Mouse (Mus musculus) limb, embryonic 12.5 days (tissue): ENCODE results near the gene Eef1akmt3. TPM values are rescaled to one million over a fixed set of nuclear protein-coding genes. Genes with fewer than 3 reads are reported as not detected.

Experiments used
- ATAC-seq: fragments of 200-750 bp; cut with Nextera tagmentation; 2 replicates; pipeline ENCODE4 v1.8.0; 2017; ENCODE audit warnings: low read depth, moderate TSS enrichment; ENCODE audit not compliant: insufficient number of reproducible peaks, insufficient read depth, low FRiP score, low TSS enrichment
- H3K27ac ChIP-seq: fragments of 300-500 bp; sonication (generic); 2 replicates; pipeline ENCODE4 v1.5.1; 2016; ENCODE audit warnings: mild to moderate bottlenecking, moderate library complexity
- H3K27me3 ChIP-seq: fragments of 300-500 bp; sonication (generic); 2 replicates; pipeline ENCODE4 v1.6.1; 2016; ENCODE audit warnings: mild to moderate bottlenecking, moderate library complexity
- H3K36me3 ChIP-seq: fragments of 300-500 bp; sonication (generic); 2 replicates; pipeline ENCODE4 v1.6.1; 2016; ENCODE audit warnings: mild to moderate bottlenecking, moderate library complexity
- H3K4me1 ChIP-seq: fragments of 300-500 bp; sonication (generic); replicated peaks from 2 replicates; pipeline ENCODE4 v1.6.1; 2016
- H3K4me2 ChIP-seq: fragments of 300-500 bp; sonication (generic); 2 replicates; pipeline ENCODE4 v1.6.1; 2016; ENCODE audit warnings: mild to moderate bottlenecking, moderate library complexity
- H3K4me3 ChIP-seq: fragments of 300-500 bp; sonication (generic); replicated peaks from 2 replicates; pipeline ENCODE4 v1.5.1; 2016; ENCODE audit warnings: mild to moderate bottlenecking
- H3K9ac ChIP-seq: fragments of 300-500 bp; sonication (generic); replicated peaks from 2 replicates; pipeline ENCODE4 v1.6.1; 2016; ENCODE audit warnings: mild to moderate bottlenecking, moderate library complexity
- H3K9me3 ChIP-seq: fragments of 300-500 bp; sonication (generic); 2 replicates; pipeline ENCODE4 v1.6.1; 2016; ENCODE audit warnings: mild to moderate bottlenecking, moderate library complexity
- WGBS: fragments of 180-500 bp; shearing (Covaris S2); methylation state at CpG from one replicate; pipeline ENCODE4 v1.1.7; 2016; 5-methylcytosine and 5-hydroxymethylcytosine counted together
- polyA plus RNA-seq: library from polyadenylated mRNA; unstranded; fragments of >200 nt; fragmentation: Nextera tagmentation; extraction: Ambion mirVana; gene quantifications from 2 replicates; pipeline ENCODE4 v1.2.1, GENCODE M21; 2016

The Eef1akmt3 gene
- polyA plus RNA-seq, 1 experiment from 2014 or later: 0.50 TPM

DNA sequence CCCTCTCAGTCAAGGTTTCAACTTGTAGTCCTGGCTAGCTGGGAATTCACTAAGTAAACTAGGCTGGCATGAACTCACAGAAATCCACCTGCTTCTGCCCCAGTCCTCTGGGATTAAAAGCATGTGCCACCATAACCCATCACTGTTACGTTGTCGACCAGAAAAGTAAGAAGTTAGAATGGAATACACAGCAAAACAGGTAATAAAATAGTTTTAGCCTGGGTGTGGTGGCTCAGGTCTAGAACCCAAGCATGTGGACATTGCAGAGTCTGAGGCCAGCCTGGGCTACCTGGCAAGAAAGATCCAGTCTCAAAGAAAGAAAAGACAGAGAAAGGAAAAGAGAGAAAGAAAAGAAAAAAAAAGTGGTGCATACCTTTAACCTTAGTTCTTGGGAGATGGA, 20.2 kb upstream of the Eef1akmt3 start:
- peaks cover 30% of the 10 kb centered on the region for H3K36me3 ChIP-seq
- H3K9ac ChIP-seq: no peak overlapping the region
- no peak overlapping the region for H3K27ac ChIP-seq
- peaks cover 45% of the 10 kb centered on the region for H3K27me3 ChIP-seq
- no peaks in the 10 kb centered on the region for H3K9me3 ChIP-seq
- WGBS: 81% methylated on average over 2 of the region's 2 CpGs
- H3K4me1 ChIP-seq: peaks cover 30% of the 10 kb centered on the region
- H3K4me2 ChIP-seq: no peak overlapping the region
- no peak for ATAC-seq
- no peak overlapping the region for H3K4me3 ChIP-seq

GRCm38 (mm10) chr10:127061085-127061484, 19.8 kb upstream of the Eef1akmt3 start:
- Histone ChIP-seq H3K4me2 (no peak overlapping the region), H3K4me1 (peaks cover 27% of the 10 kb centered on the region), H3K27me3 (peaks cover 45% of the 10 kb centered on the region), H3K4me3 (no peak overlapping the region), H3K9ac (no peak overlapping the region), H3K36me3 (peaks cover 30% of the 10 kb centered on the region), H3K27ac (no peak overlapping the region), H3K9me3 (no peaks in the 10 kb centered on the region)
- no peak for ATAC-seq
- WGBS: 41% methylated on average over 5 of the region's 5 CpGs

- H3K9ac ChIP-seq: peak within 1 kb of the TSS; percentile 89
- peaks cover 26% of the 10 kb centered on the region for H3K4me1 ChIP-seq
- H3K27me3 ChIP-seq: peaks cover 45% of the 10 kb centered on the region
- H3K4me3 ChIP-seq: peak within 1 kb of the TSS; percentile 97
- H3K4me2 ChIP-seq: peak within 1 kb of the TSS; percentile 97
- 0 out of 2 replicates have a peak within 1 kb of the TSS, but pooled peaks have one; percentile 29 for H3K27ac ChIP-seq
- no peak for ATAC-seq
- no peaks in the 10 kb centered on the region for H3K9me3 ChIP-seq
- 1% methylated on average over 59 of the region's 72 CpGs for WGBS
- peaks cover 30% of the 10 kb centered on the region for H3K36me3 ChIP-seq
These were observed 18.9 kb upstream of the Eef1akmt3 start, which contains the start of gene March9 for GRCm38 (mm10) chr10:127059968-127060916. Gene March9 (minus strand): TSS chr10:127060184.

DNA sequence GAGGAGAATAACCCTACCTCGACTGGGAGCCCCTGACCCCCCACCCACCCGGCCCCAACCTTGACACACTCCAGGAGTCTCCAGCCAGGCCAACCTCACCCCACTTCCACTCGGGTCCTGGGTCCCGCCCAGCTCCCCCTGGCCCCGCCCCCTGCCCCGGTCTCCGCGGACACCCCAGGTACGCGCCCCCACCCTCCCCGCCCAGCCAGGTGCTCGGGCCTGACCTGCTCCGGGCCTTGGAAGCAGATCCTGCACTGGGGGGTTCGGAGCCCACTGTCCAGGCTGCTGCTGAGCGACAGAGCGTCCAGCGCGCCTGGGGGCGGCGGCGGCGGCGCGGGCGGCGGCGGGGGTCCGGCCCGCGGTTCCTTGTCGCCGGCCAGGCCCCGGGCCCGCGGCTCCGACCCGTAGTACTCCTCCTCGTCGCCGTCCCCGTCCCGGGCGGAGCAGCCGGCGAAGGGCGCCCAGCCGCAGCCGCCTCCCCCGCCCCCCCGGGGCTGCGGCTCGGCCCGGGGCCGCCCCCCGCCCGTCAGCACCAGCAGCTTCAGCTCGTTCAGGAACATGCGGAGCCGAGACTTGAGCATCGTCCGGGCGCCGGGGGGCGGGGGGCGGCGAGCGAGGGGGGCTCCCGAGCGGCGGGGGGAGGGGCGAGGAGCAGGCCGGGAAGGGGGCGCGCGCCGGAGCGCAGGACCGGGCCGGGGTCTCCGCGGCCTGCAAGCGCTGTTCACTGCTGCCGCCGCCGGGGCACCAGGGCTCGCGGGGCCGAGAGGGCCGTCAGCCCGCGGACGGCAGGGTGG, 18.1 kb upstream of the Eef1akmt3 start:
- Histone ChIP-seq H3K36me3 (peaks cover 30% of the 10 kb centered on the region), H3K9me3 (no peaks in the 10 kb centered on the region), H3K9ac (peak overlapping the region; percentile 89), H3K27me3 (peaks cover 49% of the 10 kb centered on the region), H3K27ac (0 out of 2 replicates have a peak overlapping the region, but pooled peaks have one; percentile 29), H3K4me1 (peaks cover 19% of the 10 kb centered on the region), H3K4me3 (peak overlapping the region; percentile 97), H3K4me2 (peak overlapping the region; percentile 97)
- WGBS: under 1% methylated on average over 74 of the region's 92 CpGs
- ATAC-seq: 0 out of 2 replicates have a peak, but pooled peaks have one; percentile 5

DNA sequence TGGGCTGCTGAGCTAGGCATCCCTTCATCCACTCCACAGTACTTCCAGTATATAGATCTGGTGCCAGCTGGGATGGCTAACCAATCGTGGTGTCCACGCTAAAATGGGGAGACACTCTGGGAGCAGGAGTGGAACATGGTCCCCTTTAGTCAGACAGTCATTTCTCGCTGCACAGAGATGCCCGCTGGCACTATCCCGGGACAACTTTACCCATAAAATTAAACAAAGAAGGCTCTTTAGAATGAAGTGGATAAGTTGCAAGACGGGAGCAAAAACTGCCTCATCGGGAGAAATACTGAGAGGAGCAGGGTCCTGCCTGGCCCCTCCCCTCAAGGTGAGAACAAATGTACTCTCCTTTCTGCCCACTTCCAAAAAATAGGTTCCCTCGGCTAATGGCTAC, 17.4 kb upstream of the Eef1akmt3 start:
- 12% methylated on average over 8 of the region's 8 CpGs for WGBS
- Histone ChIP-seq H3K4me3 (peak overlapping the region; percentile 97), H3K27ac (no peak overlapping the region)

GRCm38 (mm10) chr10:127058161-127058560, 16.8 kb upstream of the Eef1akmt3 start:
- WGBS: under 1% methylated on average over 9 of the region's 9 CpGs

More for the DNA sequence above, 17.4 kb upstream of the Eef1akmt3 start:
- Histone ChIP-seq H3K27me3 (peaks cover 51% of the 10 kb centered on the region), H3K9me3 (no peaks in the 10 kb centered on the region), H3K4me2 (peak overlapping the region; percentile 97), H3K4me1 (peaks cover 19% of the 10 kb centered on the region), H3K9ac (peak overlapping the region; percentile 89; the same call in 1 of the 2 replicates), H3K36me3 (peaks cover 30% of the 10 kb centered on the region)
- no peak for ATAC-seq

DNA sequence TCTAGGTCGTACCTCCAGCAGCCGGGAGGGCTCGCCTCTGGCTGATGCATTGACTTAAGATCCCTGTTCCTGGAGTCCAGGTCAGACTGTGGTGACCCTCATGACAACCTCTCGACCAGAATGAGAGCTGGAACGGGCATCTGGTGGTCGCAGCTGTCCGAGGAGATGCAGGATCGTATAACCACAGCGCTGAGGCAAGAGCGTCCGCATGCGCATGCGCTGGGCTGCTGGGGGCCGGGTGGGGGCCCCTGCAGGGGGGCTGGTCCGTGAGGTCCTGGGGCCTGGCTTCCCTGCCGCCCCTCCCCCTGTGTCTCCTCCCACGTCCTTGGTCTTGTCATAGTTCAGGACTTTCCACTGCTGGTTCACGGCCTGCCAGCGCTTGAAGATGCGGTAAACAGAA, 15.2 kb upstream of the Eef1akmt3 start:
- 89% methylated on average over 20 of the region's 20 CpGs for WGBS
- H3K4me2 ChIP-seq: no peak overlapping the region
- H3K4me1 ChIP-seq: peaks cover 19% of the 10 kb centered on the region
- H3K9me3 ChIP-seq: no peaks in the 10 kb centered on the region
- H3K9ac ChIP-seq: no peak overlapping the region
- H3K4me3 ChIP-seq: no peak overlapping the region
- H3K27me3 ChIP-seq: peaks cover 63% of the 10 kb centered on the region
- ATAC-seq: no peak
- H3K36me3 ChIP-seq: peaks cover 30% of the 10 kb centered on the region
- no peak overlapping the region for H3K27ac ChIP-seq

More at GRCm38 (mm10) chr10:127058161-127058560, 16.8 kb upstream of the Eef1akmt3 start:
- Histone ChIP-seq H3K4me3 (peak overlapping the region; percentile 97), H3K4me2 (peak overlapping the region; percentile 97), H3K27ac (no peak overlapping the region), H3K27me3 (peaks cover 54% of the 10 kb centered on the region), H3K36me3 (peaks cover 30% of the 10 kb centered on the region), H3K4me1 (peaks cover 19% of the 10 kb centered on the region), H3K9ac (0 out of 2 replicates have a peak overlapping the region, but pooled peaks have one; percentile 8), H3K9me3 (no peaks in the 10 kb centered on the region)
- 0 out of 2 replicates have a peak, but pooled peaks have one; percentile 9 for ATAC-seq

DNA sequence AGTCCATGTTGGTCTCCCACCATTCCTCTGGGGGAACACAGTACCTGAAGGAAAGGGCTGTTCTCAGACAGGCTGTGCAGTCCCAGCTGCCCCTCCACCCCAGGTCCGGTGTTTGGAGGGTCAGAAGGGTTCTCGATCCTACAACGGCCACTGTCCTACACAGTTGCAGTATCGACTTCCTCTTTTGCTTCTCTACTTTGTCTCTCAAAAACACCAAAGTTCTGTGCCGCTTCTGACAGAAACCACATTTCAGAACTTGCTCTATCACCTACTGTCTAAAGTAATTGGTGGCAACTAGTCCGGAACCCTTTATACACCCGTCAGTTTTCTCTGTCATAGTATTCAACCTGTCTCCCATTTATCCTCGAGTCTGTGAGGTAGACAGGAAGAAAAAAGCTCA, 14.1 kb upstream of the Eef1akmt3 start:
- H3K36me3 ChIP-seq: peaks cover 30% of the 10 kb centered on the region
- no peaks in the 10 kb centered on the region for H3K9me3 ChIP-seq
- H3K4me3 ChIP-seq: no peak overlapping the region
- 84% methylated on average over 8 of the region's 8 CpGs for WGBS
- H3K4me1 ChIP-seq: peaks cover 24% of the 10 kb centered on the region
- no peak overlapping the region for H3K9ac ChIP-seq
- H3K4me2 ChIP-seq: no peak overlapping the region
- ATAC-seq: no peak
- H3K27ac ChIP-seq: no peak overlapping the region
- peaks cover 63% of the 10 kb centered on the region for H3K27me3 ChIP-seq

GRCm38 (mm10) chr10:127054646-127055045, 13.3 kb upstream of the Eef1akmt3 start:
- ATAC-seq: no peak
- Histone ChIP-seq H3K4me3 (no peak overlapping the region), H3K4me1 (peaks cover 26% of the 10 kb centered on the region), H3K9ac (no peak overlapping the region), H3K9me3 (no peaks in the 10 kb centered on the region), H3K4me2 (no peak overlapping the region), H3K27ac (no peak overlapping the region), H3K27me3 (peaks cover 63% of the 10 kb centered on the region), H3K36me3 (peaks cover 30% of the 10 kb centered on the region)
- WGBS: 54% methylated on average over 4 of the region's 4 CpGs

GRCm38 (mm10) chr10:127050119-127050474, 8.8 kb upstream of the Eef1akmt3 start:
- Histone ChIP-seq H3K36me3 (peaks cover 18% of the 10 kb centered on the region), H3K27ac (no peak overlapping the region), H3K27me3 (peaks cover 72% of the 10 kb centered on the region), H3K4me2 (no peak overlapping the region), H3K4me3 (no peak overlapping the region), H3K9ac (no peak overlapping the region), H3K4me1 (peaks cover 24% of the 10 kb centered on the region), H3K9me3 (no peaks in the 10 kb centered on the region)
- WGBS: 20% methylated on average over 10 of the region's 10 CpGs
- no peak for ATAC-seq
